Mouse (Mus musculus): Measurements from ENCODE around the gene Zfp334. TPM values are rescaled to one million over a fixed set of nuclear protein-coding genes. Genes with fewer than 3 reads are reported as not detected.
A peak's percentile ranks its signal among the peaks of the same experiment; 100 is the strongest.

Zfp334 gene
- 15.2 and 19.2 TPM in 2 replicates for polyA plus RNA-seq (2012; rRNA removed)

DNA sequence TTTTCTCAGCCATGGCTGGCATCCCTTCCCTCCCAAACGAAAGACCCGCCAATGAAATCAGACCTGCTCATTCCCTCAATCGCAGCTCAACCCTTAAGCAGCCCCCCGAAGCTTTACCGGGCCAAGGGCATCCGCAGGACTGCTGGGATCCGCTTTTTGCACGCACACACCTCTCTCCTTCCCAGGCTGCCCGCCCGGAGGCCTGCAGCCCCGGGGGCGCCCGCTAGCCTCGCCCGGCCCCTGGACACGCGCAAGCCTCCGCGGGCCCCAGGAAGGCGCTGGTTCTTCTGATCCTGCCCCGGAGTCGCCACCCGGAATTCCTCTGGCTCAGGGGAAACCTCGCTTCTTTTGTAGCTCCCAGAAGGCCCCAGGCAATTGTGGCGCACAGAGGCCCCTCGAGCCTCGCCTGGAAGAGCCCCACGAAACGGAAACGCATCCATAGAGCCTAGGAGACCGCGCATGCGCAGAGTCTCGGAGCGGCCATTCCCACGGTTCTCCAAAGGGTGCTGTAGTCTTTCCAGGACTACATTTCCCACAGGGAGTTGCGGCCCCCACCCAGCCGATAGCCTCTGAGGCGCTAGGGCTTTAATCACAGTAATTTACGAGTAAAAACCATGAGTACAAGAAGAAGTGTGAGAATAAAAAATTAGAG, at the start of gene Zfp334:
Zfp334 (minus strand) TSS at position 416 of the 652 bp plus-strand sequence.
- TF ChIP-seq POLR2A (IDR thresholded peaks at IDR 0.05; ENCODE audit: borderline replicate concordance, extremely low read depth, insufficient read depth, insufficient read length, poor library complexity, severe bottlenecking): 0 out of 2 replicates have a peak, but pooled peaks have one; percentile 47
- no peak for TF ChIP-seq CTCF (IDR thresholded peaks at IDR 0.05; ENCODE audit: borderline replicate concordance, extremely low read depth, insufficient read depth, insufficient read length)
- peak; percentile 98 for DNase-seq (ENCODE audit: low read depth)

GRCm38 (mm10) chr2:165428694-165429093, 40.6 kb upstream of the Zfp334 start:
- TF ChIP-seq CTCF (IDR thresholded peaks at IDR 0.05; ENCODE audit: borderline replicate concordance, extremely low read depth, insufficient read depth, insufficient read length) (no peak), POLR2A (IDR thresholded peaks at IDR 0.05; ENCODE audit: borderline replicate concordance, extremely low read depth, insufficient read depth, insufficient read length, poor library complexity, severe bottlenecking) (no peak)
- no peak for DNase-seq (ENCODE audit: low read depth)

DNA sequence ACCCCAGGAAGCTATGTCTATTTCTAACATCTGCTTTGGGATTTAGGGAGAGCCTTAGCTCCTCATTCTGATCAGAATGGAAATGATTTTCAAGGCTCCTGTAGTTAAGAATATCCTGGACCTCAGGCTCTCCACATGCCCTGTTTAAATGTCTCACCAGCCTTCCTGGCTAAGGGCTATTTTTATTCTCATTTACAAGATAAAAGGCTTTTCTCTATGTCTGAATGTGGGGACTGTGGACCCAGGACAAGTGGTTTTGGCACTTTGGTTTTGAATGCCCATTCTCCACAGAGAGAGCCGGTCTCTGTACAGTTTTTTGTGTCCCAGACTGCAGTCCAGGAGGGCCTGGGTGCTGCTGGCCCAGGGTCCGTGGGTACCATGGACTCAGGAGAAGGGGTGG, 32.1 kb upstream of the Zfp334 start:
- peak; percentile 70 for DNase-seq (ENCODE audit: low read depth)
- no peak for TF ChIP-seq POLR2A (IDR thresholded peaks at IDR 0.05; ENCODE audit: borderline replicate concordance, extremely low read depth, insufficient read depth, insufficient read length, poor library complexity, severe bottlenecking)
- TF ChIP-seq CTCF (IDR thresholded peaks at IDR 0.05; ENCODE audit: borderline replicate concordance, extremely low read depth, insufficient read depth, insufficient read length): no peak

DNA sequence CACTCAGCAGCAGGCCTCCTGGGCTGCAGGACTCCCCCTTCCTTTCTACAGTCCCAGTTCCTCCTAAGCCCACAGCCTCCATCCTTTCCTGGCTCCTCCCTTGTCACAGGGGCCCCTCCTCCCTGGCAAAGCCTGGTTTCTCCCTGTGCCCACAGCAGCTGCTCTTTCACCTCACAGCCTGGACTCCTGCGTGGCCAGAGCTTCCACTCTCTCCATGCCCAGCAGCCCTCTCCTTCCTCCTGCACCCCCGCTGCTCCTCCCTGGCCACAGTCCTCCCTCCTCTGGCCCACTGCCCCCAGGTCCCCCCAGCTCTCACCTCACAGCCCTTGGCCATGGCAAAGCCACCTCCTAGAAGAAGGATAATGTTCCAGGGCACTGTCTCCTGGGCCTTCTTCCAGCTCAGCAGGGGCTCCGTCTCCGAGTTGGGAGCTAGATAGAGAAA, 31.6 kb upstream of the Zfp334 start:
- peak; percentile 71 for DNase-seq (ENCODE audit: low read depth)

GRCm38 (mm10) chr2:165418577-165418976, 30.5 kb upstream of the Zfp334 start:
- no peak for DNase-seq (ENCODE audit: low read depth)
- no peak for TF ChIP-seq CTCF (IDR thresholded peaks at IDR 0.05; ENCODE audit: borderline replicate concordance, extremely low read depth, insufficient read depth, insufficient read length)
- TF ChIP-seq POLR2A (IDR thresholded peaks at IDR 0.05; ENCODE audit: borderline replicate concordance, extremely low read depth, insufficient read depth, insufficient read length, poor library complexity, severe bottlenecking): no peak

More for the DNA sequence above, 31.6 kb upstream of the Zfp334 start:
- TF ChIP-seq CTCF (IDR thresholded peaks at IDR 0.05; ENCODE audit: borderline replicate concordance, extremely low read depth, insufficient read depth, insufficient read length): no peak

- peak; percentile 92 for DNase-seq (ENCODE audit: low read depth)
- TF ChIP-seq POLR2A (IDR thresholded peaks at IDR 0.05; ENCODE audit: borderline replicate concordance, extremely low read depth, insufficient read depth, insufficient read length, poor library complexity, severe bottlenecking) (no peak), CTCF (IDR thresholded peaks at IDR 0.05; ENCODE audit: borderline replicate concordance, extremely low read depth, insufficient read depth, insufficient read length) (no peak)
These were observed 29.2 kb upstream of the Zfp334 start for GRCm38 (mm10) chr2:165417291-165417690.

GRCm38 (mm10) chr2:165415795-165416194, 27.7 kb upstream of the Zfp334 start:
- TF ChIP-seq POLR2A (IDR thresholded peaks at IDR 0.05; ENCODE audit: borderline replicate concordance, extremely low read depth, insufficient read depth, insufficient read length, poor library complexity, severe bottlenecking): no peak
- TF ChIP-seq CTCF (IDR thresholded peaks at IDR 0.05; ENCODE audit: borderline replicate concordance, extremely low read depth, insufficient read depth, insufficient read length): no peak
- no peak for DNase-seq (ENCODE audit: low read depth)

DNA sequence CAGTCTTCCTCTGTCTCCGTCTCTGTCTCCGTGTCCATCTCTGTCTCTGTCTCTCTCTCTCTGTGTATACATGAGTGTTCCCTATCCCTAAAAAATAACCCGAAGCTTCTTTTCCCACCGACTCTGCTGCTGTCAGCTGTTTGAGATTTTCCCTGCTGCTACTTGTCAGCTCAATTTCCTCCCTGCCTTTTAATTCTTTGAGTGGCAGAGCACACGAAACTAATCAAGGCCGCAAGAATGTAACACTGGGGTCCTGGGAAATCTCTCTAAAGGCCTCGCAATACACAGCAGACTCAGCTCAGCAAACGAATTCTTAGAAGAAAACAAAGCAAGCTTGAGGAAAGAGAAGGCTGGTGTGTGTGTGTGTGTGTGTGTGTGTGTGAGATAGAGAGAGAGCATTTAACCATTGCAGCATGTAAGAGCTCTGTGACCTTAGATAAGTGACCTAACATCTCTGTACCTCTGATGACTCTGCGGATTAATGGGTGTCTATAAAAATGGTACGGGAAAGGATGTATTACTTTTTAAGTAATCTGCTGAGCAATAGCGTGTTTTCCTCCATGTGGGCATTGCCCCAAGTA, 27.2 kb upstream of the Zfp334 start:
- DNase-seq (ENCODE audit: low read depth): peak; percentile 82
- TF ChIP-seq CTCF (IDR thresholded peaks at IDR 0.05; ENCODE audit: borderline replicate concordance, extremely low read depth, insufficient read depth, insufficient read length): no peak
- no peak for TF ChIP-seq POLR2A (IDR thresholded peaks at IDR 0.05; ENCODE audit: borderline replicate concordance, extremely low read depth, insufficient read depth, insufficient read length, poor library complexity, severe bottlenecking)

DNA sequence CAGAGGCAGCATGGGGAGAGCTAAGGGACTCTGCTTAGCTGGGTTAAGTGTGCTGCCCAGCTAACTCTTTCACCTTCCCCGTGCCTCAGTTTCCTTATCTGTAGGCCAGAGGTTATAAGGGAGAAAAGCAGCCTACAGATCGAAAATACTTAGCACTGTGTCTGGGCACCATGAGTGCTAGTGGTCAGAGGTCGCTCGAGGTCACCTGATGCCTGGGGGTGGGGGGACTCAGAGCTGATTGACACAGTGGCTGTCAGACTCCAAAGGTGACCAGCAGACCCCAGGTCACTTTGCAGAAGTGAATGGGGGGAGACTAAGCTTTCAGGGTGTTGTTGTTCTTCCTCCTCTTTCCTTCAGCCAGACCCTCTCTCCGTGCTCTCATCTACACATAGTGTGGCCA, 26.3 kb upstream of the Zfp334 start:
- TF ChIP-seq POLR2A (IDR thresholded peaks at IDR 0.05; ENCODE audit: borderline replicate concordance, extremely low read depth, insufficient read depth, insufficient read length, poor library complexity, severe bottlenecking) (no peak), CTCF (IDR thresholded peaks at IDR 0.05; ENCODE audit: borderline replicate concordance, extremely low read depth, insufficient read depth, insufficient read length) (no peak)
- no peak for DNase-seq (ENCODE audit: low read depth)

DNA sequence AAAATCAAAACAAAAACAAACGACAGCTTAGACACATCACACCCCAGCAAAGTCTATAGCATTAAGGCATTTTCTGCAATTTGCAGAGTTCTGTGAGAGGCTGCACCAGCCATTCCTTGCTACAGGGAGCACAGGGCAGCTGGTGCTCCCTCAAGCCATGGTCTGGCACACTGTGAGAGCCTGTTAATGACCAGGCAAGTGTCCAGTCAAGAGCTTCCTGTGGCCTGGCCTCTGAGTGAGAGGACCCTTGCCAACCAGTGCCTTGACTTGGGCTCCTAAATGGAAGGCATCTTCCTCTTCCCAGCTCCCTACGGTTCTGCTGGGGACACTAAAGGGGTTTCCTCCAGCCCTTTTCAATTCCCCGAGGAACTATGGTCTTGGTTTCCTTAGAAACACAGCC, 25.8 kb upstream of the Zfp334 start:
- DNase-seq (ENCODE audit: low read depth): no peak
- TF ChIP-seq CTCF (IDR thresholded peaks at IDR 0.05; ENCODE audit: borderline replicate concordance, extremely low read depth, insufficient read depth, insufficient read length) (no peak), POLR2A (IDR thresholded peaks at IDR 0.05; ENCODE audit: borderline replicate concordance, extremely low read depth, insufficient read depth, insufficient read length, poor library complexity, severe bottlenecking) (no peak)

- DNase-seq (ENCODE audit: low read depth): peak; percentile 50
- TF ChIP-seq CTCF (IDR thresholded peaks at IDR 0.05; ENCODE audit: borderline replicate concordance, extremely low read depth, insufficient read depth, insufficient read length) (peak; percentile 83), POLR2A (IDR thresholded peaks at IDR 0.05; ENCODE audit: borderline replicate concordance, extremely low read depth, insufficient read depth, insufficient read length, poor library complexity, severe bottlenecking) (no peak)
These were observed 19.7 kb upstream of the Zfp334 start for GRCm38 (mm10) chr2:165407700-165408301.

Data from brain, embryonic 14.5 days (tissue).